Mouse (Mus musculus) heart, postnatal 0 days (tissue): ENCODE data around the gene Nanos3. TPM values are rescaled to one million over a fixed set of nuclear protein-coding genes. Genes with fewer than 3 reads are reported as not detected.

Experiments used
- ATAC-seq: fragments of 200-750 bp; cut with Nextera tagmentation; 2 replicates; pipeline ENCODE4 v1.8.0; 2017; ENCODE audit warnings: low read depth, moderate number of reproducible peaks, moderate library complexity; ENCODE audit not compliant: insufficient read depth
- DNase-seq: peaks from one replicate; pipeline ENCODE4 v3.0.0-alpha.2; 2016; ENCODE audit warnings: low spot score
- H3K27ac ChIP-seq: fragments of 300-500 bp; sonication (generic); 2 replicates; pipeline ENCODE4 v1.5.1; 2014; ENCODE audit warnings: low read depth, mild to moderate bottlenecking
- H3K27me3 ChIP-seq: fragments of 300-500 bp; sonication (generic); 2 replicates; pipeline ENCODE4 v1.6.1; 2014; ENCODE audit warnings: low read length, mixed read lengths; ENCODE audit not compliant: control insufficient read depth, insufficient read depth
- H3K36me3 ChIP-seq: fragments of 300-500 bp; sonication (generic); replicated peaks from 2 replicates; pipeline ENCODE4 v1.6.1; 2014; ENCODE audit warnings: low read length, mixed read lengths; ENCODE audit not compliant: control insufficient read depth, insufficient read depth
- H3K4me1 ChIP-seq: fragments of 300-500 bp; sonication (generic); 2 replicates; pipeline ENCODE4 v1.6.1; 2014; ENCODE audit warnings: antibody characterized with exemption; ENCODE audit not compliant: control insufficient read depth, insufficient read depth
- H3K4me2 ChIP-seq: fragments of 300-500 bp; sonication (generic); 2 replicates; pipeline ENCODE4 v1.6.1; 2014; ENCODE audit warnings: low read depth, mild to moderate bottlenecking, low read length, moderate library complexity
- H3K4me3 ChIP-seq: fragments of 300-500 bp; sonication (generic); 2 replicates; pipeline ENCODE4 v1.5.1; 2014; ENCODE audit warnings: low read depth, low read length
- H3K9ac ChIP-seq: fragments of 300-500 bp; sonication (generic); replicated peaks from 2 replicates; pipeline ENCODE4 v1.6.1; 2014; ENCODE audit warnings: low read depth, low read length, mixed read lengths
- H3K9me3 ChIP-seq: fragments of 300-500 bp; sonication (generic); replicated peaks from 2 replicates; pipeline ENCODE4 v1.6.1; 2016; ENCODE audit warnings: low read length; ENCODE audit not compliant: control insufficient read depth
- CTCF ChIP-seq: IDR thresholded peaks from 2 replicates; pipeline ENCODE4 v1.5.1; 2016; ENCODE audit warnings: antibody characterized with exemption, control low read depth, low read depth
- EP300 ChIP-seq: IDR thresholded peaks from 2 replicates; pipeline ENCODE4 v1.6.1; 2016; ENCODE audit warnings: antibody characterized with exemption, low read depth
- WGBS: fragments of 180-500 bp; shearing (Covaris S2); extraction: QIAGEN DNeasy Blood & Tissue Kit; methylation state at CpG from one replicate; pipeline ENCODE4 v1.1.7; 2014; 5-methylcytosine and 5-hydroxymethylcytosine counted together
- polyA plus RNA-seq: library from polyadenylated mRNA; unstranded; fragments of >200 nt; fragmentation: Nextera tagmentation; extraction: Ambion mirVana; gene quantifications from 2 replicates; pipeline ENCODE4 v1.2.1, GENCODE M21; 2015
- total RNA-seq: library from RNA; depleted of rRNA; stranded (reverse); fragments of >200 nt; gene quantifications from 2 replicates; pipeline ENCODE4 v1.2.3, GENCODE M21; 2014; ENCODE audit warnings: low replicate concordance; rRNA removed

The Nanos3 gene
- 1.4 TPM in 1 of 2 replicates, not detected in the other for total RNA-seq
- polyA plus RNA-seq: 4.6 and 6.0 TPM in 2 replicates

DNA sequence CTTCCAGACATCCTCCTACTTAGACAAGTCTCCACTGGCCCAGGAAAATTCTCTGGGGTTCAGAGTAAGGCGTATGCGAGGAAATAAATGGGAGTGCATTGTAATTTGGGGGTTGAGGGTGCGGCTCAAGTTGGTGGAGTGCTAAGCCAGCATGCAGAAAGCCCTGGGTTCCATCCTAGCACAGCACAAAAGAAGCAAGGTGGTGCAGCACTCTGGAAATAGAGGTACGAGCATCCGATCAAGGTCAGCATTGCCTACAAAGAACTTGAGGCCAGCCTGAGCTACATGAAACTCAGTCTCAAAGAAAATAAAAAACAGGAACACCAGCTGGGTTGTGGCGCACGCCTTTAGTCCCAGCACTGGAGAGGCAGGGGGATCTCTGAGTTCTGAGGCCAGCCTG lies at the start of gene Nanos3:
TSS of gene Nanos3 (minus strand) at position 101 of the 400 bp plus-strand sequence.
- Histone ChIP-seq H3K9me3 (no peaks in the 10 kb centered on the region), H3K4me3 (peak within 1 kb of the TSS; percentile 90), H3K27ac (peak within 1 kb of the TSS; percentile 81), H3K4me2 (peak within 1 kb of the TSS; percentile 99), H3K36me3 (no peaks in the 10 kb centered on the region), H3K4me1 (peaks cover 22% of the 10 kb centered on the region; the same call in 1 of the 2 replicates), H3K9ac (peak within 1 kb of the TSS; percentile 97), H3K27me3 (no peaks in the 10 kb centered on the region)
- ATAC-seq (no peak), DNase-seq (no peak)
- WGBS: 97% methylated on average over 7 of the region's 7 CpGs
- TF ChIP-seq CTCF (no peak), EP300 (no peak)

DNA sequence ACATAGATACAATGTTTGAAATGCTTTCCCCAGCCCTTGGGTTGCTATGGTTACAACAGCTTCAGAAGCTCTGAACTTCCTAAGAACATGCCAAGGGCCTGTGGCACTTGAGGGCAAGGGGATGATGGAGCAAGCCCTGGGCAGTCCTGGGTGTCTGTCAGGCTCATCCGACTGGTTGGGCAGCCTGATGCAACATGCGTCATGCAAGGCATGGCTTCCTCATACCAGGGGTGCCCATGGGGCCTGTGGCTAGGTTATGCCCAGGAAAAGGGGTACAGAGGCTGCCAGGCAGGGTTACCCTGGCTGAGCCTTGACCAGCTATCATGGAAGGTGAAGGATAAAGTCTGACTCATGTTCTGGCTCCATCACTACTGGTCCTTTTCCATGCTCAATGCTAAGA lies 48.0 kb upstream of the Nanos3 start:
- H3K4me3 ChIP-seq: no peak overlapping the region
- TF ChIP-seq EP300 (no peak), CTCF (no peak)
- H3K27ac ChIP-seq: no peak overlapping the region
- no peaks in the 10 kb centered on the region for H3K27me3 ChIP-seq
- no peaks in the 10 kb centered on the region for H3K9me3 ChIP-seq
- no peak overlapping the region for H3K9ac ChIP-seq
- 92% methylated on average over 2 of the region's 2 CpGs for WGBS
- no peak overlapping the region for H3K4me2 ChIP-seq
- DNase-seq (no peak), ATAC-seq (no peak)
- peaks cover 4% of the 10 kb centered on the region; the same call in 1 of the 2 replicates for H3K4me1 ChIP-seq
- peaks cover 40% of the 10 kb centered on the region for H3K36me3 ChIP-seq

DNA sequence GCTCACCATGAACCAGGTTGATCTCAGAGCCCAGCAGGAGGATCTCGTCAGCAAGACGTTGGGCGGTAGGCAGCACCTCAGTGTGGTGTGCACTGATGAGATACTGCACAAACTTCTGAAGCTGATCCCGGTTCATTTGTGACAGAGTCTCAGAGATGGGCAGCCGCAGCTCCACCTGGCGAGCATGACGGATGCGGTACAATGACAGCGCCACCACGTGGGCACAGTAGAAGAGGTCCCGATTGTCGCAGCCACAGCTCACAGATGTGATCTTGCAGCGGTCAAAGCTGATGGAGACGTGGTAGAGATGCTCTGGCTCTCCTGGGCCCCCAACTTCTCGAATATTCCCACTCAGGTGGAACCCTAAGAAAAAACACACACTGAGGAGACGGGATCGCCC lies 45.7 kb upstream of the Nanos3 start:
- Histone ChIP-seq H3K4me1 (no peaks in the 10 kb centered on the region), H3K9me3 (no peaks in the 10 kb centered on the region), H3K4me3 (no peak overlapping the region), H3K9ac (no peak overlapping the region), H3K27ac (no peak overlapping the region), H3K4me2 (no peak overlapping the region), H3K27me3 (no peaks in the 10 kb centered on the region), H3K36me3 (peaks cover 64% of the 10 kb centered on the region)
- DNase-seq (no peak), ATAC-seq (no peak)
- WGBS: 70% methylated on average over 17 of the region's 17 CpGs
- peak; percentile 38 for TF ChIP-seq CTCF
- TF ChIP-seq EP300: no peak

DNA sequence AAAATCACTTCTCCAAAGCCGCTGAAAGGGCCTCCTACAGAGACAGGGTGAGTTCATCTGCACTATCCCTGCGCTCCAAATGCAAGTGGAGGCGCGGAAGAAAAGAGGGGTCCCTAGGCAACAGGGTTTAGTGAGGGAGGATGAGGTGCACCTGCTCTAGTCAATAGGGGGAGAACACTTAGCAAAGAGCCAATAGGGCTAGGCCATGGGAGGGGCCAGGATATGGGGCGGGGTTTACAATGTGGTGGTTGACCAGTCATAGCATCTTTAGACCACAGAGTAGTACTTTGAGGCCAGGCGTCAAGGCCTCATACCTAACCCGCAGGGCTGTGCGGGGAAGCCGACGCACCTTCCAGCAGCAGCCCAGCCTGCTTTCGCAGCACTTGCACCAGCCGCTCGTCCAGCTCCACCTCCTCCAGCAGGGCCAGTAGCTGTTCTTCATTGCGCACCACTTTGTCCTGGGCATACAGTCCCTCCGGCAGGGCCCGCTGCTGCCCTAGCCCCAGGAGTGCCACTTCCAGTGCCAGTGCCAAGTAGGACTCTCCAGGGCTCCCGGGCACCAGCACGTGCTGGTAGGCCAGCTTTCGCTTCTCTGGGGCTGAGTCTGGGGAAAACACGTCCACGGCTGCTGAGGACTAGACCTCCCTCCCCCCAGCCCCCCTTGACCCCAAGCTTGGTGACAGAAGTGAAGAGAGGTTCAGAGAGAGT lies 38.5 kb upstream of the Nanos3 start:
- Histone ChIP-seq H3K27ac (no peak overlapping the region), H3K4me2 (no peak overlapping the region), H3K9ac (no peak overlapping the region), H3K36me3 (peaks cover 93% of the 10 kb centered on the region), H3K9me3 (no peaks in the 10 kb centered on the region), H3K4me3 (no peak overlapping the region), H3K4me1 (no peaks in the 10 kb centered on the region), H3K27me3 (no peaks in the 10 kb centered on the region)
- TF ChIP-seq CTCF (no peak), EP300 (no peak)
- DNase-seq (no peak), ATAC-seq (peak; percentile 33)
- WGBS: 86% methylated on average over 21 of the region's 21 CpGs

DNA sequence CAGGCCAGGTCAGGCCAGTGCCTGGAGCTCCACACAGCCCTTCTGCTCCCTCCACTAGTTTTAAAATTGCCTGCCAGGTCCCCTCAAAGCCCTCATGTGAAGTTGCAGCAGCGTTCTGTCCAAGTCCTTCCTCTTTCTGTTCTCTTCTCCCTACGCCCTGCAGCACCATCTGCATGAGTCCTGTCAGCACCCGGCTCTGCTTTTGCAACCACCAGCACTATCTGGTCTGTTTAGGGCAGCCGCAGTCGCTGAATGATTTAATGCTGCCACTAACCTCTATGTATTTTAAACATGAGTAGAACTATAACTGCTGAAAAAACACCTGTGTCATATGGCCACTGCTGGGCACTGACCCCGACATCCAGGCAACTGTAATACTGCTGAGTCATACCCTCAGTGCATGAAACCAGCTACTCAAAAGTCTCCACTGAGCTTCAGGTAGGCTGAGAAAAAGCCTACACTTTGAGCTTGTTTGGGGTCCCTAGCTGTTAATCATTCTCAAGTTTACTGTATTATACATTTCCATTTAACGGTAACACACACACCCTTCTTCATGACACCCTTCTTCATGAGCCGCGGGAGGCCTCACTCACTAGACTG lies 37.6 kb upstream of the Nanos3 start:
- Histone ChIP-seq H3K27ac (no peak overlapping the region), H3K4me1 (no peaks in the 10 kb centered on the region), H3K27me3 (no peaks in the 10 kb centered on the region), H3K36me3 (peaks cover 93% of the 10 kb centered on the region), H3K9ac (no peak overlapping the region), H3K9me3 (no peaks in the 10 kb centered on the region), H3K4me2 (no peak overlapping the region), H3K4me3 (no peak overlapping the region)
- DNase-seq (no peak), ATAC-seq (no peak)
- TF ChIP-seq EP300 (no peak), CTCF (no peak)
- 83% methylated on average over 9 of the region's 9 CpGs for WGBS
